Mouse (Mus musculus): ENCODE data around the gene Zfyve21.

The Zfyve21 gene

DNA sequence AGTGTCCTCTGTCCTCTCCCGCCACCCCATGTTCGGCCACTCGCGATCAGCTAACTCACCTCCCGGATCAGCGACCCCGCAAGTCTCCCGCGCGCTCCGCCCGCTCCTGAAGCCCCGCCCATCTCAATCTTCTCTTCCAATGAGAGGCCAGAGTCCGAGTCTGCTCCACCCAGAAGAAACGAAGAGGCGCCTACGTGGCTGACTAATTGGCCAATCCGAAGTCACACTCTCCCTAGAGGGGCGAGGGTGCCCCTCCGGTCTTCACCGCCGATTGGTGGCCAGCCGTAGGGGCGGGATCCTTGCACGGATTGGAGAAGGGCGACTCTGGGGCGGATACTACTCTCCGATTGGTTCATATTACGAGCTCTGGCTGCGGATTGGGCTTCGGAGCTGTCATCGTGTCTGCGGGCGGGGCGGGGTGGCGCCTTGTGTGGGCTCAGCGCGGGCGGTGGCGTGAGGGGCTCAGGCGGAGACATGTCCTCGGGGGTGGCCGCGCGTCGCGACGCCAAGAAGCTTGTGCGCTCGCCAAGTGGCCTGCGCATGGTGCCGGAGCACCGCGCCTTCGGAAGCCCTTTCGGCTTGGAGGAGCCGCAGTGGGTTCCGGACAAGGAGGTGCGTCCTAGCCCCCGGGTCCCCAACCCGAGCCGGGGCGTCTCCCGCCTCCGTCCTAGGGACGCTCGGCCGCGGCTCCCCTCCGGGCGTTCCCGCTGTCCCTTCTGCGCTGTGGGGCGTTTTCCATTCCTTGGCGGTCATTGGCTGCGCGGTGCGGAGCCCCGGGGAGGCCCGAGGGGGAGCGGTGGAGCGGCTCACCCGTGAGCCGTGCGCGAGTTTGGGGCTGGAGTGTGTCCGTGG is at the start of gene Zfyve21, which contains the start of gene Xrcc3:
Zfyve21 (plus strand) TSS at position 405 of the 852 bp plus-strand sequence.
Xrcc3 (minus strand) TSS at position 108 of the 852 bp plus-strand sequence.
- peak; percentile 99 for DNase-seq

GRCm38 (mm10) chr12:111766313-111767236 is 47.4 kb upstream of the Zfyve21 start:
- peak; percentile 49 for DNase-seq

- no peak for DNase-seq
Observed at GRCm38 (mm10) chr12:111768322-111768928, 45.5 kb upstream of the Zfyve21 start.

GRCm38 (mm10) chr12:111769306-111769705 is 44.7 kb upstream of the Zfyve21 start:
- peak; percentile 51 for DNase-seq

DNA sequence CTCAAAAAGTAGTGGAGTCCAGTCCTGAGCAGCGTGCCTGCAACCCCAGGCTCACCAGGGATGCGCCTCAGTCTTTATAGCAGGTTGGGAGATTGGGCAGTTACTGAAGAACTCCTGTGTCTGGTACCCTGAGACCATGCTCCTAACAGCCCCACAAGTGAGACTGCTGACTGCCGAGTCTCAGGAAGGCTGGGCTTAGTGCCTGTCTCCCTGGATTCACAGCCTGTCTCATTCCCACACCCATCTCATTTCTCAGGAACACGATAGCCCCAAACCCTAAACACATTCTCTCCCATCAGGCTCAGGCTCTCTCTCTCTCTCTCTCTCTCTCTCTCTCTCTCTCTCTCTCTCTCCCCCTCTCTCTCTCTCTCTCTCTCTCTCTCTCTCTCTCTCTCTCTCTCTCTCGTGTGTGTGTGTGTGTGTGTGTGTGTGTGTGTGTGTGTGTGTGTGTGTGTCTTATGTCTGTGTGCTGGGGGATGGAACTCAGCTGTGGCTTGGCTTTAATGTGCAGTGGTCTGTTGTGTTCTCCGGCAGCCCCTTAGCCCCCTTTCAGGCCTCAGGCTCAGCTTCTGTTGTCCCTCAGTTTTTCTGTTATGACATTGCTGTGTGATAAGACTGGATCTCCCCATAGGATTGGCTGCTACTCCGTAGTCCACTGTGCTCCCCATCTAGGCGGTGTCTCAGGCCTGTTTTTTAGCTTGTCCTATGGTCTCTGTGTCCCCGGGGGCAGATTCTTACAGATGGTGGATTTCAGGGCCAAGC is 44.0 kb upstream of the Zfyve21 start:
- no peak for DNase-seq

GRCm38 (mm10) chr12:111770651-111771050 is 43.3 kb upstream of the Zfyve21 start:
- no peak for DNase-seq

DNA sequence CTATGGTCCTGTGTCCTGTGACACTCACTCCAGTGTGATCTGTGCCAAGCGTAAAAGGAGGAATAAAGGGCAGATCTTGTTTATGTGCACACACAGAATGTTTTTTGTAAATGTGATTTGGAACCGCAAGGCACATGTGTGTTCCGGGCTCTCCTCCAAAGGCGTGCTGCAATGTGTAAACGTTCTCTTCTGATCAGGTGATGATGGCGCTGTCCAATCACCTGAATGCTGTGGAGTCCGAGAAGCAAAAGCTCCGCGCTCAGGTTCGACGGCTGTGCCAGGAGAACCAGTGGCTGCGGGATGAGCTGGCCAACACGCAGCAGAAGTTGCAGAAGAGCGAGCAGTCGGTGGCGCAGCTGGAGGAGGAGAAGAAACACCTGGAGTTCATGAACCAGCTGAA is 39.8 kb upstream of the Zfyve21 start:
- no peak for DNase-seq

- DNase-seq = no peak
Observed at GRCm38 (mm10) chr12:111774845-111775244, 39.1 kb upstream of the Zfyve21 start.

- DNase-seq = no peak
Observed at GRCm38 (mm10) chr12:111777919-111778318, 36.1 kb upstream of the Zfyve21 start.

GRCm38 (mm10) chr12:111779544-111779943 is 34.4 kb upstream of the Zfyve21 start:
- no peak for DNase-seq

- DNase-seq = no peak
Observed at GRCm38 (mm10) chr12:111785174-111785573, 28.8 kb upstream of the Zfyve21 start.

- DNase-seq = no peak
Observed at GRCm38 (mm10) chr12:111787015-111787414, 27.0 kb upstream of the Zfyve21 start.

DNA sequence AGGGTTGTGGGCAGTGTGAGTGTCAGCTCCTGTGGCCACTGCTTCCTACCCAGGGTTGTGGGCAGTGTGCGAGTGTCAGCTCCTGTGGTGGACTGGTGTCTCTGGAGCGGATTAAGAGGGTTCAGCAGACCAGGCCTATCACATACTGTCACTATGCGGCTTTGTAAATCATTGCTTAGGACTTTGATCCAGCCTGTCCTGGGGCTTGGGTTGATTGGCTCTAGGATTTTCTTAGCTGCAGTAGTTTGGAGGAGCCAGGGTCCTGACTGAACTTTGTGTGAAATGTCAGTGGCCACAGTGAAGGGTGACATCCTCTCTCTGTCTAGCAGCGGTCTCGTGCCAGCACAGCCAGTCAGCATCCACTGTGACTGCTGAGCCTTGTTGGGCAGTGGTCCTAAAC is 23.9 kb upstream of the Zfyve21 start:
- no peak for DNase-seq

GRCm38 (mm10) chr12:111790631-111791030 is 23.3 kb upstream of the Zfyve21 start:
- DNase-seq = no peak

DNA sequence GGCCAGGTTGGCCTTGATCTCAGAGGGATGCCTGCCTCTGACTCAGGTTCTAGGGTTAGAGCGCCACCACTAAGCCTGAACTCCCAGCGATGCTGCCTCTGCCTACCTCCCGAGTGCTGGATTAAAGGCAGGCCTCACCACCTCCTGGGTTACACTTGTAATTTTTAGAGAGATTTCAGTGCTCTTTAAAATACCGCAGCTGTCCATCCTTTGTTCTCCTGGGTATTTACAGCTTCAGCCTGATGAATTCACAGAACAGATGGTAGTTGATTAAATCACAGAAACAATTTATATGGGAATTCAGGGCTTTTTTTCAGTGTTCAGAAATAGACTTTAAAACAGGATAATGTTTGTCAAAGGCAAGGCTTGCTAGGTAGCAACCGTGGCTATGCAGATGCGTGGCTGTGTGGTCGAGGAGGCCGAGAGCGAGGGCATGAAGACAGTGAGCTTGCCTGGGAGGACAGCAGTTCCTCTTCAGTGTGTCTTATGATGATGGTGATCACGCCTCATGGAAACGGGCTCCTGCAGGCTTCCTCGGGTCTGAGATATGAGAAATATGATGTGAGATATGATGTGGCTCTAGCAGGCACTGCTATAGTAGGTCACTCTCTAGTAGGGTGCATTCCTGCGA is 22.4 kb upstream of the Zfyve21 start:
- DNase-seq = no peak

GRCm38 (mm10) chr12:111794102-111794501 is 19.9 kb upstream of the Zfyve21 start:
- DNase-seq = peak; percentile 54

DNA sequence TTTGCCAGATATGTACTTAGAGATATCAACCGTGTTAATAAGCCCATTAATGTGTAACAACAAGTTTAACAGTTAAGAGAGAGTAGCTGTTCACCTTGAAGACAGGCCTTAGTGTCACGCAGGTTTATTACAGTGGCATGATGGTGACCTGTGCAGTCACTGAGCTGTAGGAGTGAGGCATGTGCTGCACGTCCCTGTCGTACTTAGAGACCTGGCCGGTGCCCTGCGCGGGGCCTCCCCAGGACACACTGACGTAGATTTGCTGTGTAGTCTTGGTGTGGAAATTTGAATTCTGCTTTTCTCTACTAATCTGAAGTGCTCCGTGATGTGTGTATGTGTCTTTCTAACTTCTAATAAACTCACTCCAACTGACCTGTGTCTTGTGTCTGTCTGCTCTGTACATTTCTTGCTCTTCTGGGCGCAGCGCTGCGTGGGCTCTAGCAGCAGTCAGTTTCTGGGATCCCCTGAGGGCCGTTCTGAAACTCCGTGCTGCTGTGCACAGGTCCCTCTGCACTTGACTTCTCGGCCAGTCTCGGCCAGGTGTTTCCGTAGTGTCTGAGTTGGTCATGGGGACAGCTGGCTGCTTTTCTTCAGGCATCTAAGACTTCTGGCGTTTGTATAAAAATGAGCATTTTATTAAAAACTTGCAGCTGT is 19.3 kb upstream of the Zfyve21 start:
- DNase-seq = no peak

- peak; percentile 73 for DNase-seq
Observed at GRCm38 (mm10) chr12:111795180-111795895, 18.6 kb upstream of the Zfyve21 start.

DNA sequence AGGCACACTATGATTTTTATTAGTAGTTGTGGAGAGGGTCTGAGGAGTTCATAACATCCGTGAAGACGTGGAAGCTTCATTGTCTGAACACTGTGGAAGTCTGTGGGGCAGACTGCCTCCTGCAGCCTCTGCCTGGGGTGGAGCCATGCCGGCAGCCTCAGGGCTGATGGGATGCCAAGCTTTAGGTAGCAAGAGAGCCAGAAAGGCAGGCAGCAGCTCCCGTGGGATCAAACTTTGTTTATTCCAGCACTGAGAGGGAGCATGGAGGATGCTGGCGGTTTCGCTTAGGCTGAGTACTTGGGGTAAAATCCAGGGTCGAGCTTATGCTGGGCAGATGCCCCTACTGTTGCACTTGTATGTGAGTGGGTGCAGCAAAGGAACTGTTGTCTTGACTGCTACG is 16.7 kb upstream of the Zfyve21 start:
- DNase-seq = no peak

- no peak for DNase-seq
Observed at GRCm38 (mm10) chr12:111798493-111798892, 15.5 kb upstream of the Zfyve21 start.

Data from cerebellum, adult 11-12 months (tissue).